Mouse (Mus musculus) heart, adult 2 months (tissue): ENCODE data around the gene Abca13.

ENCODE experiments used
- EP300 ChIP-seq: fragments of 200-500 bp; IDR thresholded peaks from 2 replicates; pipeline ENCODE4 v1.6.1; 2011; ENCODE audit warnings: low read depth, low read length, control low read depth; ENCODE audit not compliant: insufficient read depth
- POLR2A ChIP-seq: fragments of 200-500 bp; IDR thresholded peaks from 2 replicates; pipeline ENCODE4 v1.6.1; 2011; ENCODE audit warnings: mild to moderate bottlenecking, low read depth, low read length, control low read depth; ENCODE audit not compliant: insufficient read depth

- TF ChIP-seq POLR2A = no peak
- no peak for TF ChIP-seq EP300
Observed at GRCm38 (mm10) chr11:9373160-9373559, 181.4 kb downstream of the Abca13 start.
